Mouse (Mus musculus) megakaryocyte, embryonic 14.5 days (primary cell): ENCODE measurements around the gene Tmem72.

Source experiments
- FLI1 ChIP-seq: IDR thresholded peaks from 2 replicates; pipeline ENCODE4 v1.6.1; 2012; ENCODE audit warnings: low read length, inconsistent platforms, mixed read lengths
- GATA1 ChIP-seq: IDR thresholded peaks from 3 replicates; pipeline ENCODE4 v1.6.1; 2012; ENCODE audit warnings: mixed read lengths, low read length, inconsistent platforms, borderline replicate concordance

DNA sequence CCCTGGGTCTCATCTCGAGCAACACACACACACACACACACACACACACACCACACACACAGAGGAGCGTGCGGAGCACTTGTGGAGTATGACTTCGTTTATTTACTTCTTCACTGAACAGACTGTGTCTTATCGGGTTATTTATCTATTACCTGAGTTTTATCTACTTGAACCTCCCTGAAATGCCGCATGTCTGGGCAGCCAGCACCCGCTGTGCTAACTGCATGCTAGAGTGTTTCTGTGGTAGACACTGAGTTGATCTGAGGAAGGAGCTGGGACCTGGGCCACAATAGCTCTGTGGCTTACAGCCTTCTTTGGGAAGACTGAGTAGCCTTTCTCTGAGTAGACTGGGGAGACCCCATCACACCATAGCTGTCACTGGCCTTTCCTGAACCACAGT is 1.1 kb upstream of the Tmem72 start:
- TF ChIP-seq GATA1 (no peak), FLI1 (no peak)
